Mouse (Mus musculus) stomach, postnatal 0 days (tissue): ENCODE measurements around the gene Necab3. TPM values are rescaled to one million over a fixed set of nuclear protein-coding genes. Genes with fewer than 3 reads are reported as not detected.
A peak's percentile ranks its signal among the peaks of the same experiment; 100 is the strongest.

ENCODE experiments used
- ATAC-seq: fragments of 200-750 bp; cut with Nextera tagmentation; 2 replicates; pipeline ENCODE4 v1.8.0; 2017; ENCODE audit not compliant: low FRiP score, low TSS enrichment
- DNase-seq: peaks from one replicate; pipeline ENCODE4 v3.0.0-alpha.2; 2016; ENCODE audit warnings: low spot score
- H3K27ac ChIP-seq: fragments of 300-500 bp; sonication (generic); replicated peaks from 2 replicates; pipeline ENCODE4 v1.5.1; 2014; ENCODE audit warnings: mild to moderate bottlenecking, control low read depth
- H3K27me3 ChIP-seq: fragments of 300-500 bp; sonication (generic); 2 replicates; pipeline ENCODE4 v1.6.1; 2014; ENCODE audit warnings: low read length; ENCODE audit not compliant: control insufficient read depth, insufficient read depth
- H3K36me3 ChIP-seq: fragments of 300-500 bp; sonication (generic); 2 replicates; pipeline ENCODE4 v1.6.1; 2014; ENCODE audit warnings: low read length, mixed read lengths; ENCODE audit not compliant: control insufficient read depth, insufficient read depth
- H3K4me1 ChIP-seq: fragments of 300-500 bp; sonication (generic); replicated peaks from 2 replicates; pipeline ENCODE4 v1.6.1; 2014; ENCODE audit warnings: antibody characterized with exemption; ENCODE audit not compliant: control insufficient read depth, insufficient read depth
- H3K4me2 ChIP-seq: fragments of 300-500 bp; sonication (generic); replicated peaks from 2 replicates; pipeline ENCODE4 v1.6.1; 2014; ENCODE audit warnings: low read depth, mild to moderate bottlenecking, control low read depth, moderate library complexity
- H3K4me3 ChIP-seq: fragments of 300-500 bp; sonication (generic); 2 replicates; pipeline ENCODE4 v1.5.1; 2014; ENCODE audit warnings: low read depth, low read length, control low read depth
- H3K9ac ChIP-seq: fragments of 300-500 bp; sonication (generic); 2 replicates; pipeline ENCODE4 v1.6.1; 2014; ENCODE audit warnings: mild to moderate bottlenecking, low read length, control low read depth, mixed read lengths
- H3K9me3 ChIP-seq: fragments of 300-500 bp; sonication (generic); 2 replicates; pipeline ENCODE4 v1.6.1; 2016; ENCODE audit warnings: low read length; ENCODE audit not compliant: control insufficient read depth
- CTCF ChIP-seq: IDR thresholded peaks from 2 replicates; pipeline ENCODE4 v1.5.1; 2016; ENCODE audit warnings: antibody characterized with exemption, low read depth, mild to moderate bottlenecking, moderate library complexity
- EP300 ChIP-seq: optimal IDR thresholded peaks from 2 replicates; pipeline ENCODE3; 2016; ENCODE audit warnings: antibody characterized with exemption
- WGBS: fragments of 180-500 bp; shearing (Covaris S2); extraction: QIAGEN DNeasy Blood & Tissue Kit; methylation state at CpG from one replicate; pipeline ENCODE4 v1.1.7; 2014; 5-methylcytosine and 5-hydroxymethylcytosine counted together
- polyA plus RNA-seq: library from polyadenylated mRNA; unstranded; fragments of >200 nt; fragmentation: Nextera tagmentation; extraction: Ambion mirVana; gene quantifications from 2 replicates; pipeline ENCODE4 v1.2.1, GENCODE M21; 2015

Gene Necab3
- polyA plus RNA-seq, 1 experiment from 2014 or later = 0.70 TPM

DNA sequence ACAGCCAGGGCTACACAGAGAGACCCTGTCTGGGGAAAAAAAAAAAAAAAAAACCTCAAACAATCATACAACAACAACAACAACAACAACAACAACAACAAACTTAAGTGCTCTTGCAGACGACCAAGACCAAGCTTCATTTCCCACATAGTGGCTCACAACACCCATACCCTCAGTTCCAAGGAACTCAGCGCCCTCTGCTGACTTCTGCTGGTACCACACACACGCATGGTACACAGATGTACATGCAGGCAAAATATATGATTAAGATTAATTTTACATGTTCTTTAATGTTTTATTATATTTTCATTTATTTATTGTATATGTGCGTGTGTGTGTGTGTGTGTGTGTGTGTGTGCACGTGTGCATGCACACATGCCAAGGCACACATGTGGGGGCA lies 27.7 kb upstream of the Necab3 start:
- H3K4me1 ChIP-seq = no peaks in the 10 kb centered on the region
- H3K9ac ChIP-seq = no peak overlapping the region
- H3K9me3 ChIP-seq = no peaks in the 10 kb centered on the region
- H3K36me3 ChIP-seq = peaks cover 2% of the 10 kb centered on the region; the same call in 1 of the 2 replicates
- 78% methylated on average over 5 of the region's 5 CpGs for WGBS
- DNase-seq (peak; percentile 45), ATAC-seq (no peak)
- no peak overlapping the region for H3K4me3 ChIP-seq
- no peak overlapping the region for H3K4me2 ChIP-seq
- no peaks in the 10 kb centered on the region for H3K27me3 ChIP-seq
- no peak for TF ChIP-seq EP300
- TF ChIP-seq CTCF = peak; percentile 69
- H3K27ac ChIP-seq = no peak overlapping the region

DNA sequence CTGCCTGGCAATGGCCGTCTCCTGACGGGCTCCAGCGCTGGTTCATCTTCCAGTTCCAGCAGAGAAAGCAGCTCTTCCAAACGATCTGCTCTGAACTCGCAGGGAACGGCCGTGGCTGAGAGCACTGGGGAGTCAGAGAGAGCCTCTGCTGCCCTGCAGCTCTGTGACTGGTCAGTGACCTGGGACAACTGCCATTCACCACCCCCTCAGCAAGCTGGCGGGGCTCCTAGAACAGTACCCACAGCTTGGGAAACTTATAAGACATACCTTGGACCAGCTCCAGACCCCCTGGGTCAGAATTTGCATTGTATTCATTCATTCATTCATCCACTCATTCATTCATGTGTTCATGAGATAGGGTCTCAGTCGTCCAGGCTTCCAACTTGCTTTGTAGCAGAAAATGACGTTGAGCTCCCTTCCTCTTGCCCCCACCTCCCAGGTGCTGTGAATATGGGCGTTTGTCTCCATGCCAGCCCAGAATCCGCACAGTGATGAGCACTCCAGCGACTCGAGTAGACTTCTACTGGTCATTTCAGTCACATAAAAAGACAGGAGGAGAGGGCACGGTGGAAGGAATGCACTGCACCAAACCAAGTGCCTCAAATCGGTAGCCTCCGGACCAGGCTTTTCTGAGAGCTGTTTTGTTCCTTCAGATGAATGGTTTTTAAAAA lies 26.4 kb upstream of the Necab3 start:
- 70% methylated on average over 17 of the region's 17 CpGs for WGBS
- peaks cover 2% of the 10 kb centered on the region; the same call in 1 of the 2 replicates for H3K36me3 ChIP-seq
- no peak overlapping the region for H3K9ac ChIP-seq
- H3K27ac ChIP-seq = no peak overlapping the region
- H3K27me3 ChIP-seq = no peaks in the 10 kb centered on the region
- no peak overlapping the region for H3K4me3 ChIP-seq
- no peak for DNase-seq
- no peak overlapping the region for H3K4me2 ChIP-seq
- TF ChIP-seq EP300 = no peak
- TF ChIP-seq CTCF = no peak
- no peaks in the 10 kb centered on the region for H3K9me3 ChIP-seq
- ATAC-seq = no peak
- H3K4me1 ChIP-seq = no peaks in the 10 kb centered on the region

DNA sequence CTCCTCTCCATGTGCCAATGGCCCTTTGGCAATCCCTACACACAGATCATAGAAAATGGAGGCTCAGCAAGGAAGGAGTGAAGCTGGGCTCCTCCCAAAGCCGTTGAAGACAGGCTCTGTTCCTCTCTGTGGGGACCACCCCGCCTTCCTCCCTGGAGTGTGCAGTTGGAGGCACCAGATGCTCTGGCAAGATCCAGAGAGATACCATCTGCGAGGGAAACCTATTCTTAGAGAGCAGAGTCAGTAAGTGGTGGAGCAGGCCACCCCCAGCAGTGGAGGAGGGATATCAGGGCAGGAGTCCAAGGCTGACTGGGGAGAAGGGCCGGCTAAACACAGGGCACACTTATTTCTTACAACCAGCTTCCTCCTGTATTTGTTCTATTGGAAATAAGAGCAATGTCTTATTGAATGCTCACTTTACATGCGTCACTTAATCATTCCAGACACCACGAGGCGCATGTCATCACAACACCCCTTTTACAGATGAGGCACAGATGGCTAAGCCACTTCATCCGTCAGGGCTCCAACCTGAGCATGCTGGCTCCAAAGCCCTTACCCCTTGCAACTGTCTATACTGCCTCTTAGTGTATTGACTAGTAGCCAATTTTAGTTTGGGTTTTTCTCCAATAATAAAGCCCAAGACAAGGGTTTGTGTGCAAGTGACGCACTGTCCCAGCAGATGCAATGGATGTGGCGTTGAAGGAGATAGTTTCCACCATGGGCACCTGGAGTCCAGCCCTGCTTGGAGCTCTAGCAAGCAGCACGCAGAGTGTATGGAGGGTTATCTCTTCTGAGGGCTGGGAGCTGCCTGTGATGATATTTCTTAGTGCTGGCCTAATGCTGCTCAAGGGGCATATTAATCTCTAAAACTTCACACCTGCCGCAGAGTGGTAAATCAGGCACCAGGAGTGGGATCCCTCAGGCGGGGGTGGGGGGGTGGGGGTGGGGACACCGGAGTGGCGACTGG lies 25.5 kb upstream of the Necab3 start:
- Histone ChIP-seq H3K4me2 (no peak overlapping the region), H3K4me3 (no peak overlapping the region), H3K27ac (no peak overlapping the region), H3K4me1 (no peaks in the 10 kb centered on the region), H3K27me3 (no peaks in the 10 kb centered on the region), H3K36me3 (peaks cover 2% of the 10 kb centered on the region; the same call in 1 of the 2 replicates), H3K9me3 (no peaks in the 10 kb centered on the region), H3K9ac (no peak overlapping the region)
- WGBS = 54% methylated on average over 14 of the region's 15 CpGs
- ATAC-seq (no peak; the same call in 1 of the 2 replicates), DNase-seq (no peak)
- TF ChIP-seq EP300 = no peak
- TF ChIP-seq CTCF = no peak

DNA sequence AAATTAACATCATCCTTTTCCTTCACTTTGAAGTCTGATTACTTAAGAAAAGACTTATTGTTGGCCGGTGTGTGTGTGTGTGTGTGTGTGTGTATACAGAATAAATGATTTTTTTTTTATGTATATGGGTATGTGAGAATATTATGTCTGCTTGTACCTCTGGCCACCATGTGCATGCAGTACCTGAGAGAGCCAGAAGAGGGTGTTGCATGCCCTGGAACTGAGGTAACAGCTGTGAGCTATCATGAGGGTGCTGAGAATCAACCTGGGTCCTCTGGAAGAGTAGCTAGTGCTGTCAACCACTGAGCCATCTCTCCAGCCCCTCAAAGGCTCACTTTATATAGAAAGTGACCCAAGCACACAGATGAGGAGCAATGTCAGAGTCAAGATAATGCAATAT lies 22.7 kb upstream of the Necab3 start:
- DNase-seq (no peak), ATAC-seq (no peak)
- Histone ChIP-seq H3K4me3 (no peak overlapping the region), H3K27me3 (no peaks in the 10 kb centered on the region), H3K36me3 (no peaks in the 10 kb centered on the region), H3K9me3 (no peaks in the 10 kb centered on the region), H3K9ac (no peak overlapping the region), H3K4me1 (no peaks in the 10 kb centered on the region), H3K27ac (no peak overlapping the region; the same call in 1 of the 2 replicates), H3K4me2 (no peak overlapping the region)
- 79% methylated on average over 1 of the region's 1 CpGs for WGBS
- TF ChIP-seq CTCF (peak; percentile 44), EP300 (no peak)

DNA sequence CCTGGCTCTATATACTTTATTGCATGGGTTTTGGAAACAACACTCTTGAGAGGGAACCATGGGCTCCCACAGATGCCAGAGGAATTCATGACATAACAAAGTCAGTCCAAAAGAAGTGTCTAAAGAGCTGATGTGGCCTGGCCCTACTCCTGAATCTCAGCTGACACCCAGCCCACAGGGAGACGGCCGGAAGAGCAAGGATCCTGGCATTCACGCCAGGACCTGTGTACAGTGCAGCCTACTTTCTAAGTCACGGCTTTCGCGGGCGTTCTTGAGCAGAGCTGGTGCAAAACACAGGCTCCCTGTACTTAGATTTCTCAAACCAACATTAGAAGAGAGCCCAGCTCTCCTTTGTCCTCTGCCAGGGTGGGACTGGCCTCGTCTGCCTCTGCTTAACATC lies 21.9 kb upstream of the Necab3 start:
- 58% methylated on average over 8 of the region's 8 CpGs for WGBS
- TF ChIP-seq CTCF = no peak
- no peak for TF ChIP-seq EP300
- ATAC-seq = peak; percentile 34; the same call in 1 of the 2 replicates

DNA sequence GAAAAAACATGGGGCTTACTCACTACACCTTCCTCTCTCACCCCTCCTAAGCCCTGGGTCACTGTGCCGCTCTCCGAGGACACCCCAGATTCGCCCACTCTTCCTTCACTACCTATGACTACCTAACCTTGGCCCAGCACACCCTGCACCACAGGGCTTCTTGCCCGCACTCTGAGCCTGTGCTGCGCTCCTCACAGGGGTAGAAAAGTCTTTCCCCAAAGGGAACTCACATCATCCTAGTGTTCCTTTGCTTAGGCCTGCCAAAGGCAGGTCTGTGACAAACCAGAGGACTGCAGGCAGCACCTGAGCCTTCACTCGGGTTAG lies 19.0 kb upstream of the Necab3 start:
- H3K4me1 ChIP-seq = no peaks in the 10 kb centered on the region
- no peak overlapping the region for H3K9ac ChIP-seq
- H3K4me2 ChIP-seq = no peak overlapping the region
- ATAC-seq (no peak), DNase-seq (no peak)
- H3K9me3 ChIP-seq = no peaks in the 10 kb centered on the region
- no peak for TF ChIP-seq CTCF
- no peak for TF ChIP-seq EP300
- no peaks in the 10 kb centered on the region for H3K27me3 ChIP-seq
- WGBS = 92% methylated on average over 6 of the region's 6 CpGs
- H3K4me3 ChIP-seq = no peak overlapping the region
- no peak overlapping the region for H3K27ac ChIP-seq
- H3K36me3 ChIP-seq = no peaks in the 10 kb centered on the region

More for the DNA sequence above, 21.9 kb upstream of the Necab3 start:
- H3K4me1 ChIP-seq = no peaks in the 10 kb centered on the region
- DNase-seq = no peak
- H3K27ac ChIP-seq = peak overlapping the region; percentile 63
- no peak overlapping the region for H3K4me3 ChIP-seq
- H3K4me2 ChIP-seq = no peak overlapping the region
- H3K27me3 ChIP-seq = no peaks in the 10 kb centered on the region
- no peaks in the 10 kb centered on the region for H3K9me3 ChIP-seq
- no peaks in the 10 kb centered on the region for H3K36me3 ChIP-seq
- no peak overlapping the region for H3K9ac ChIP-seq
